ENCODE assay signal across 24 mouse cellular contexts in genomic region chr17:32262831-32263559, GRCm38 (mm10). TPM values are rescaled to one million over a fixed set of nuclear protein-coding genes. Genes with fewer than 3 reads are reported as not detected.
DNase-seq lines count a peak whose midpoint lies in the region; ATAC-seq lines count a peak whose summit lies in the region.
"Had no signal": no experiment of that assay in that cellular context is flagged by ENCODE, and none has a peak within 500 bp of the region (broad histone marks: within the 10 kb centered on the region; RNA-seq: fewer than 3 reads in every experiment).

No protein-coding gene starts in this region.

- no peak overlapping the region for H3K9ac ChIP-seq in forebrain, embryonic 16.5 days (replicated peaks; ENCODE audit: low read depth, low read length)
- no peak overlapping the region for H3K9ac ChIP-seq in midbrain, embryonic 15.5 days
- H3K9ac ChIP-seq: hindbrain, embryonic 15.5 days; liver, embryonic 15.5 days; neural tube, embryonic 15.5 days; stomach, embryonic 15.5 days had no signal

- no peaks in the 10 kb centered on the region for H3K27me3 ChIP-seq in forebrain, embryonic 16.5 days (replicated peaks; ENCODE audit: control insufficient read depth, insufficient read depth, low read length)
- no peaks in the 10 kb centered on the region for H3K27me3 ChIP-seq in midbrain, embryonic 15.5 days (replicated peaks)
- H3K27me3 ChIP-seq: hindbrain, embryonic 15.5 days; liver, embryonic 15.5 days; neural tube, embryonic 15.5 days; stomach, embryonic 15.5 days had no signal

- no peak overlapping the region for H3K4me2 ChIP-seq in forebrain, embryonic 16.5 days (ENCODE audit: low read length)
- H3K4me2 ChIP-seq in midbrain, embryonic 15.5 days: no peak overlapping the region
- H3K4me2 ChIP-seq: hindbrain, embryonic 15.5 days; liver, embryonic 15.5 days; neural tube, embryonic 15.5 days; stomach, embryonic 15.5 days had no signal

- DNase-seq in cerebellum, adult 18-20 months: peak; percentile 31 to 36
- DNase-seq in cerebellum, adult 11 months: no peak
- DNase-seq in brain, adult 2 months (ENCODE audit: low read depth, low spot score): peak; percentile 71
- DNase-seq in layer of hippocampus, adult 9-11 months: peak; percentile 85
- DNase-seq in urinary bladder, postnatal 4 days (ENCODE audit: low spot score in 2 of 2): no peak
- no peak for DNase-seq in lung, postnatal 10 days
- DNase-seq: gastrocnemius, postnatal 14 days; heart, postnatal 4 days; kidney, postnatal 10 days; right cerebral cortex, postnatal 25 days; thymus, adult 18-20 months; thymus, postnatal 4 days had no signal

- 79% methylated on average over 8 of the region's 8 CpGs for whole genome bisulfite sequencing in forebrain, embryonic 16.5 days
- WGBS in midbrain, embryonic 15.5 days: 96% methylated on average over 8 of the region's 8 CpGs

- H3K4me3 ChIP-seq in forebrain, embryonic 16.5 days (replicated peaks; ENCODE audit: low read length): no peak overlapping the region
- no peak overlapping the region for H3K4me3 ChIP-seq in midbrain, embryonic 15.5 days
- H3K4me3 ChIP-seq: embryonic facial prominence, embryonic 10.5 days; hindbrain, embryonic 15.5 days; liver, embryonic 15.5 days; neural tube, embryonic 15.5 days; stomach, embryonic 15.5 days had no signal

- H3K27ac ChIP-seq in forebrain, embryonic 16.5 days (ENCODE audit: low read length): no peak overlapping the region
- H3K27ac ChIP-seq in midbrain, embryonic 15.5 days: no peak overlapping the region
- H3K27ac ChIP-seq: embryonic facial prominence, embryonic 10.5 days; hindbrain, embryonic 15.5 days; liver, embryonic 15.5 days; neural tube, embryonic 15.5 days; stomach, embryonic 15.5 days had no signal

- H3K4me1 ChIP-seq in forebrain, embryonic 16.5 days (replicated peaks; ENCODE audit: control insufficient read depth, insufficient read depth, low read length): peaks cover 15% of the 10 kb centered on the region
- H3K4me1 ChIP-seq in midbrain, embryonic 15.5 days: 0 out of 2 replicates have a peak, but pooled peaks cover 4% of the 10 kb centered on the region

- H3K9me3 ChIP-seq in forebrain, embryonic 16.5 days (ENCODE audit: control insufficient read depth, low read length): no peaks in the 10 kb centered on the region
- no peaks in the 10 kb centered on the region for H3K9me3 ChIP-seq in midbrain, embryonic 15.5 days
- H3K9me3 ChIP-seq: embryonic facial prominence, embryonic 10.5 days; G1E; hindbrain, embryonic 15.5 days; liver, embryonic 15.5 days; neural tube, embryonic 15.5 days; stomach, embryonic 15.5 days had no signal

- no peaks in the 10 kb centered on the region for H3K36me3 ChIP-seq in forebrain, embryonic 16.5 days (ENCODE audit: control insufficient read depth, insufficient read depth)
- H3K36me3 ChIP-seq in midbrain, embryonic 15.5 days (replicated peaks): no peaks in the 10 kb centered on the region
- H3K36me3 ChIP-seq: hindbrain, embryonic 15.5 days; neural tube, embryonic 15.5 days; stomach, embryonic 15.5 days had no signal

- peak; percentile 72 for ATAC-seq in forebrain, embryonic 16.5 days
- no peak for ATAC-seq in midbrain, embryonic 15.5 days (replicated peaks)
- ATAC-seq: activated CD4-positive, CD25-positive, alpha-beta regulatory T cell, adult 4 months; intestine, postnatal 0 days; lung, postnatal 0 days; midbrain, embryonic 16.5 days had no signal

RNA-seq across cellular contexts. Expression of gene Brd4, which starts 21.5 kb away (rescaled TPM):
- 82.2 and 83.8 TPM in 2 replicates for polyA plus RNA-seq in forebrain, embryonic 16.5 days (2015; fragmentation: Nextera tagmentation; extraction: Ambion mirVana)
- 95.3 and 95.5 TPM in 2 replicates for polyA plus RNA-seq in midbrain, embryonic 15.5 days (2015; fragmentation: Nextera tagmentation; extraction: Ambion mirVana)

RNA-seq across cellular contexts. Expression of gene Akap8, which starts 58.0 kb away (rescaled TPM):
- polyA plus RNA-seq in forebrain, embryonic 16.5 days (2015; fragmentation: Nextera tagmentation; extraction: Ambion mirVana): 112 and 123 TPM in 2 replicates
- polyA plus RNA-seq in midbrain, embryonic 15.5 days (2015; fragmentation: Nextera tagmentation; extraction: Ambion mirVana): 108 and 114 TPM in 2 replicates

Comparison
In these comparisons a context has a peak if more than half of its experiments do, and no peak if none do; other contexts are left out.
1. DNase-seq: peak in cerebellum, adult 18-20 months (2 of 2), brain, adult 2 months (single experiment) and layer of hippocampus, adult 9-11 months (single experiment); none in cerebellum, adult 11 months (single experiment), urinary bladder, postnatal 4 days (0 of 2) and lung, postnatal 10 days (single experiment).